Mouse (Mus musculus) embryonic stem cell, embryonic (primary cell): ENCODE measurements around the gene Zbtb32.

ENCODE experiments used
- CTCF ChIA-PET, 4 experiments: fragments of 300-600 bp in 2 of 4; fragments of 350-600 bp in 2 of 4; sonication (Branson Sonifier 250); formaldehyde crosslinking; loops; one replicate each; lab custom pipeline; 2022; ENCODE audit warnings: inconsistent platforms in 2 of 4; lab: Charles Lee
- POLR2A ChIA-PET, 4 experiments: fragments of 300-600 bp in 2 of 4; fragments of 350-600 bp in 2 of 4; sonication (Branson Sonifier 250); formaldehyde crosslinking; loops; one replicate each; lab custom pipeline; 2022; ENCODE audit warnings: antibody characterized with exemption in 4 of 4, inconsistent platforms in 1 of 4; lab: Charles Lee

Gene Zbtb32

DNA sequence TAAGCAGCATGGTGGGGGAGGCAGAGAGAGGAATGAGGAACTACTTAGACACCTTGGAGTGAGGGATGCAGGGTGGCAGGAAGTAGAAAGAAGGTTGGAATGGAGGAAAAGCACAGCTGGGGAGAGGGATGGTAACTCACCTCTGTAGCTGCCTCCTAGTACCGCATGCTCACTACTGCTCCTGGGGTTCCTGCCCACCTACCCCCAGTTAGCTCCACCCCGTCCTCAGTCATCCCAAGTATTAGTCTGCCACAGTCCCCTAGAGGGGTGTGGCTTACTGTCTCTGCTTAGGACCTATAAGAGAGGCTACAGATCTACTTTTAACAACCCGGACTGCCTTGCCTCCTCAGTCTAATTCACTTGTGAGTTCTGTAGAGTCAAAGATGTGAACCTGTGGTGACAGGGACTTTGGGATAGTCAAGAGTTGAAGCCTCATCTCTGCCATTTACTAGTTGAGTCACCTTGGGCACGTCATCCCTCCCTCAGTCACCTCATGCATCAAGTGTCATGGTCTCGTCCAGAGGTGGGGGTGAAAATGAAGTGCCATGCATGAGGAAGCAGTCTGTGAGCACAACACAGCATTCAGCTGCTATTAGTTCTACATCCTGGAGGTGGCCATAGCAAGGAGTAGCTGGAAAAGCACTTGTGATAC is 5.8 kb downstream of the Zbtb32 start:
- POLR2A ChIA-PET = interaction anchor here in 3 of 4 experiments (0.5 to 8.4 kb wide), 17 partner anchors 8 to 158 kb away, joined by 3 to 85 read pairs (median 6); partner anchors contain the start of genes Cox6b1 (in 2 of the 3), Haus5 (in 1 of the 3), Hspb6 (in 1 of the 3) and Proser3 (in 1 of the 3)
- CTCF ChIA-PET = interaction anchor here in 3 of 4 experiments (0.5 to 6.8 kb wide), 9 partner anchors 13 to 409 kb away, joined by 3 to 43 read pairs (median 5); partner anchors contain the start of gene Cox7a1 (in 1 of the 3)

- POLR2A ChIA-PET = interaction anchor here (0.8 to 8.4 kb wide), 19 partner anchors 8 to 311 kb away, joined by 3 to 85 read pairs (median 4); partner anchors contain the start of genes Cox6b1 (in 2 of the 4), Thap8 (in 1 of the 4), Upk1a (in 1 of the 4) and Wdr62 (in 1 of the 4)
- CTCF ChIA-PET = interaction anchor here in 3 of 4 experiments (1.0 to 6.8 kb wide), 9 partner anchors 11 to 407 kb away, joined by 3 to 43 read pairs (median 9); partner anchors contain the start of genes Cox7a1 (in 1 of the 3) and Upk1a (in 1 of the 3)
These were observed 7.1 kb downstream of the Zbtb32 start for GRCm38 (mm10) chr7:30591605-30591951.

DNA sequence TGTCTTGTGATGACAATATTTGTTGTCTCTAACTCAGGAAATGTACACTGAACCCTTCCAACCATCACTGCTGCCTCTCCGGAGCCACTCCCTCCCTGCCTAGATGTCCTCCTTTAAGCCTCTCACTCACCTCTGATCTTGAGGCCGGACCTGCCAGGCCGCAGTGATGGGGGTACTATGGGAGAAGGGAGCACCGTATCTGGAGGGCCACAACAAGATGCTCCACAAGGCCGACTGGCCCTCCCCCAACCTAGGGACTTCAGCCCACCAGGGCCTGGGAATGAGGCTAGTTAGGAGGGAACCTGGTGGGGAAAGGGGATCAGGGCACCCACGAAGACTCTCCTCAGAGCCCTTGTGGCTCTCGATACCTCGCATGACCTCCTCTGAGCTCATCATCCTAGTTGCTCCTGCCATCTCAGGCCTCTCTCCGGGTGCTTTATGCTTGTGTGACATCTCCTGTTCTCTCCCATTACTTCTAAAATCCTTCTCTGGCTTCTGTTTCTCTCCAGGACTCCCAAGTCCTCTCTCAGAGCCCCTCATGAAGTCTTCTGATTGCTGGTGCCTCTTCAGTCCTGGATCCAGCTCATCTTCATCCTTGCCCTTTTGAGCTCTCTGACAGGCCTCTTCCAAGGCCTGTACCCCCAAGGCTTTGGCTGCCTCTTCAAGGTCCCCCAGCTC is 7.6 kb downstream of the Zbtb32 start:
- CTCF ChIA-PET = interaction anchor here (0.5 to 6.8 kb wide), 9 partner anchors 12 to 349 kb away, joined by 3 to 43 read pairs (median 7); partner anchors contain the start of gene Upk1a (in 1 of the 4)
- POLR2A ChIA-PET = interaction anchor here in 3 of 4 experiments (0.8 to 8.4 kb wide), 15 partner anchors 9 to 311 kb away, joined by 3 to 85 read pairs (median 4); partner anchors contain the start of genes Thap8 (in 2 of the 3), Wdr62 (in 2 of the 3), Cox6b1 (in 1 of the 3) and Upk1a (in 1 of the 3)

DNA sequence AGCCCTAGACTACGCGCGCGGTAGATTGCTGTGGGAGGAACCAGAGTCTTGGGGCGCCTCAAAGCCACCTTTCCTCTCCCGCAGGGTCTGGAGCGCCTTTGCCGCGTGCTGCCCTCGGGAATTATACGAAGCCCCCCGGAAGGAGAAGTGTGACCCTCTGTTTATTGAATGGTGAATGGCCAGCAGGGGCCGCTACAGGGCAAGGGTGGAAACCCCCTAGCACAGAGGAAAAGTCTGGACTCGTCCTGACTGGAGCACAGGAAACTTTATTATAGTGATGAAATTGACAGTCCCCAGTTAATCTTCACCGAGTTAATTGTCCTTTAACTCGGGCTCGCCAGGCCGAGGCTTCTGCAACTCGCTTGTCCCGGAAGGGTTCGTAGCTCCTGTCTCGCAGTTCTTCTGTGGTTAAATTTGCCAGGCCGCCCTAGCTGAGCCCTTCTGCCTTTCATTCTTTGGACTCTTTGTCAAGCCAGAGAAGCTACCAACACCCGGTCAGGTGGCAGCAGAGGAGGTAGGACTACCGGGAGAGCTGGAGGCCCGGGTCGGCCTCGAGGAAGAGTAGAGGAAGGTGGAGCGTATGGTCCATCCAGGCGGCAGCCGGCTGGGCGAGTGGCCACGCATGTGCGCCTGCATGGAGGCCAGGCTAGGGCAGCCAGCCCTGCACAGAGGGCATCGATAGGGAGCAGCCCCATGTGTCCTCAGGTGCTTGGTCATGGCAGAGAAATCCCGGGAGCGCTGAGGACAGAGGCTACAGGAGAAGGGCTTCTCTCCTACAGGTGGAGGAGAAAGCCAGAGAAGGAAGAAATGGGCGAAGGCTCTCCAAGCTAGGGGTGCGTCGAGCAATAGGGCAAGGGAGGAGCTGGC is 9.0 kb downstream of the Zbtb32 start:
- ChIA-PET CTCF (interaction anchor here (0.5 to 6.8 kb wide), 22 partner anchors 9 to 508 kb away, joined by 3 to 43 read pairs (median 3); partner anchors contain the start of genes Zbtb32 (in 2 of the 4) and Upk1a (in 1 of the 4)), POLR2A (interaction anchor here (0.6 to 12.5 kb wide), 36 partner anchors 8 to 367 kb away, joined by 3 to 149 read pairs (median 5); partner anchors contain the start of genes Wdr62 (in 3 of the 4), Zbtb32 (in 3 of the 4), Cox6b1 (in 2 of the 4) and Gm49396 (in 2 of the 4))

- CTCF ChIA-PET = interaction anchor here (0.6 to 6.8 kb wide), 17 partner anchors 9 to 509 kb away, joined by 3 to 43 read pairs (median 5); partner anchors contain the start of genes Zbtb32 (in 2 of the 4) and Upk1a (in 1 of the 4)
- POLR2A ChIA-PET = interaction anchor here (0.5 to 12.5 kb wide), 40 partner anchors 9 to 368 kb away, joined by 3 to 149 read pairs (median 5); partner anchors contain the start of genes Wdr62 (in 3 of the 4), Zbtb32 (in 3 of the 4), Cox6b1 (in 2 of the 4) and Gm49396 (in 2 of the 4)
These were observed 9.9 kb downstream of the Zbtb32 start, which contains the start of gene Kmt2b for GRCm38 (mm10) chr7:30588676-30589434. TSS of gene Kmt2b (minus strand) at chr7:30588726.

DNA sequence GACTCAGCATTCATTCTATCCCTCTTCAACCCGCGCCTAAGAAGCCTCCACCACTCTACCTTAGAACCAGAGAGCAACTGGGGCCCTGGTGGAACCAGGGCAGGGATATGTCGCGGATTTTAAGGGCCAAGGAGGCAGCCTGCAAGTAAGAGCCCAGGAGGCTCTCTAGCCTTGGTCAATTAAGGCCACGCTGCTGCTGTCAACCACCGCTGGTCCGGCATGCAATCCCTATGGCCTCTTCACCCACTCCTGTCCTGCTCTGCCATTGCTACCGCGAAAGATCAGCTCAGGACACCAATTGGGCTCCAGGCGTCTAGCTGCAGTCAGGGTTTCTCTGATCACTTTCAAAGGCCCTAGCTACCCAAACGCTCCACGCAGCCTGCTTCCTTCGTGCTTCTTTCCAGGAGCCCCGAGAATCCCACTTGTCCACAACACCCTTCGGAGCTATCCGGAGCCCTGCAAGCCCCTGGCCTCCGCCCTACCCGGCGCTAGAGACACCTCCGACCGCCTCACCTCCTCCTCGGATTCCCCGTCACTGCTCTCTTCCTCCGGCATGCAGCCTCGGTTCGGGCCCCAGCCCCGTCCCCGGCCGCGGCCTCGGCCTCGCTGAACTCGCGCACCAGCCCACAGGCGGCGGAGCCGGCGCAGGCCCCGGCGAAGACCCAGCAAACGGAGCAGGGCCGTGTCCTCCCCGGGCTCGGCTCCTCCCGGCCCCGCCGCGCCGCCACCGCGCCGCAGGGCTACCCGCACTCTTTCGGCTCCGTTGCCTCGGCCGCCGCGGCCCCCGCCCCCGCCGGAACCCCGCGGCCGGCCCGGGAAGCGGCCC is 10.7 kb downstream of the Zbtb32 start:
- ChIA-PET CTCF (interaction anchor here (0.6 to 6.8 kb wide), 12 partner anchors 10 to 251 kb away, joined by 3 to 43 read pairs (median 5); partner anchors contain the start of gene Zbtb32 (in 2 of the 4)), POLR2A (interaction anchor here (0.5 to 12.5 kb wide), 41 partner anchors 9 to 1910 kb away, joined by 3 to 149 read pairs (median 5); partner anchors contain the start of genes Cox6b1 (in 3 of the 4), Zbtb32 (in 3 of the 4), Gm49396 (in 2 of the 4) and Haus5 (in 2 of the 4))

DNA sequence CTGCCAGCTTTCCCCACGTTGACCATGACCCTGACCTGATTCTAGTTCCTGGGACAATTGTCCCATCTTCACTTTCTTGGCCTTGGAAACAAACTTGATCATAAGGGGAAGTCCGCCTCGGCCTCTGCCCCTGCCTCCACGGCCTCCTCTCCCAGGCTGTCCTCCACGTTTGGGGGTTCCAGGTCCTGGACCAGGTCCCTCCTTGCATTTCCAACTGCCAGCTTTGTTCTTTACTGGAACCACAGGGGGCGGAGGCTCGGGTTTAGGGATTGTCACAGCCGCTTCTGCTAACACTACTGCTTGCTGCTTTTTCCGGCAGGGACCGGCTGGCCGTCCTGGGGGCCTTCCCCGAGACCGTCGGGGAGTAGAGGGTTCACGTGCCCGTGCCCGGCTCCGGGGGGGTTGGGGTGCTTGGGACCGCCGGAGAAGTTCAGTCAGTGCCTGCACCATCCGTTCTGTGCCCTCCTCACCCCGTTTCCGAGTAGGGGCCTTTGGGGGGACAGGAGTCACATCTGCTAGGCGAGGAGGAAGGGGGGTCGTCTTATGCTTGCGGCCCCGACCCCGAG is 12.2 kb downstream of the Zbtb32 start:
- ChIA-PET CTCF (interaction anchor here in 2 of 4 experiments (0.6 to 0.7 kb wide), 2 partner anchors 18 to 22 kb away, joined by 3 to 4 read pairs; no protein-coding TSS in a partner anchor), POLR2A (interaction anchor here in 2 of 4 experiments (0.7 to 12.5 kb wide), 15 partner anchors 8 to 39 kb away, joined by 3 to 149 read pairs (median 4); partner anchors contain the start of genes Cox6b1 (in 1 of the 2), Gm49396 (in 1 of the 2), Hspb6 (in 1 of the 2) and Proser3 (in 1 of the 2))

GRCm38 (mm10) chr7:30585170-30585569 is 13.5 kb downstream of the Zbtb32 start:
- CTCF ChIA-PET = interaction anchor here in 2 of 4 experiments (1.0 to 1.1 kb wide), 2 partner anchors 22 to 28 kb away, joined by 3 to 6 read pairs; partner anchors contain the start of genes Gm49396 (in 1 of the 2), Psenen (in 1 of the 2) and U2af1l4 (in 1 of the 2)

GRCm38 (mm10) chr7:30584339-30584738 is 14.4 kb downstream of the Zbtb32 start:
- CTCF ChIA-PET = interaction anchor here in 1 of 4 experiments (1.0 kb wide), 1 partner anchor 29 kb away, joined by 3 read pairs; no protein-coding TSS in a partner anchor

More at GRCm38 (mm10) chr7:30585170-30585569, 13.5 kb downstream of the Zbtb32 start:
- POLR2A ChIA-PET = interaction anchor here in 3 of 4 experiments (0.6 to 12.5 kb wide), 16 partner anchors 9 to 1430 kb away, joined by 3 to 149 read pairs (median 4); partner anchors contain the start of genes Gm49396 (in 2 of the 3), Psenen (in 2 of the 3) and U2af1l4 (in 2 of the 3)

DNA sequence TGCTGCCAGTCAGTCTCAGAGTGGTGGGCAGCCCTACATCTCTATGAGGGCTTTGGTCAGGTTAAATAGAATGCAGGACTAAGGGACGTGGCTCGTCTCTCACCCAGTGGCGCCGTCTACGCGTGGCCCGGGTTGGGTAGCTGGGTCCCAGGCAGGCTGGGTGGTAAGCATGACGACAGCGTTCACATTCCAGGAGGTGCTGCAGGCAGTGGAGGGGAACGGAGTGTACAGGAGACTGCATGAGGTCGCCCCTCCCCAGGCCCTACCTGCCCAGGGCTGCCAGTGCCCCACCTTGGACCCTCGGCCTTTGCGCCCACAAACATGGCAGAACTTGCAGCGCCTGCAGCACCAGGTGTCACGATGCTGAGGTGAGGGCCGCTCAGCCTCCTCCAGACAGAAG is 17.2 kb downstream of the Zbtb32 start:
- POLR2A ChIA-PET = interaction anchor here in 3 of 4 experiments (0.8 to 12.5 kb wide), 10 partner anchors 9 to 179 kb away, joined by 3 to 149 read pairs (median 5); partner anchors contain the start of genes Hspb6 (in 2 of the 3) and Proser3 (in 2 of the 3)

More at GRCm38 (mm10) chr7:30584339-30584738, 14.4 kb downstream of the Zbtb32 start:
- POLR2A ChIA-PET = interaction anchor here in 3 of 4 experiments (0.6 to 12.5 kb wide), 10 partner anchors 8 to 51 kb away, joined by 3 to 149 read pairs (median 6); partner anchors contain the start of genes Gm49396 (in 1 of the 3), Psenen (in 1 of the 3) and U2af1l4 (in 1 of the 3)

DNA sequence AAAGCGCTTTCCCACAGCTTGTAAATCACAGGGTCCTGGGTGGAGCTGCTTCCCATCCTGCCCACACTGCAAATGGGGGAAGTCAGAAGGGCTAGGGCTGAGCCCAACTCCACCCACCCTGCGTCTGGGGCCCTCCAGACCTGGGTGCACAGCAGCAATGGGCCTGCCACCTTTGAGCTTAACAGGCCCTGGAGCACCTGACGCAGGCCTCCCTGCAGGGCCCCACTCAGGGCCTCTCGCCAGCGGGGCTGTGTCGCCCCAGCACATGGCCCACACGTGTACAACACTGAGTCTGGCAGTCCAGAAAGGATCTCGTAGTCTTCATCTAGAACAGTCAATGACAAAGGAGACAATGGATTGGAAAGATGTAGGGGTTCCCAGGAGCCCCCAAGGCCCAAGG is 18.8 kb downstream of the Zbtb32 start:
- CTCF ChIA-PET = interaction anchor here in 1 of 4 experiments (1.3 kb wide), 1 partner anchor 28 kb away, joined by 3 read pairs; no protein-coding TSS in a partner anchor
- POLR2A ChIA-PET = interaction anchor here in 3 of 4 experiments (0.8 to 12.5 kb wide), 9 partner anchors 7 to 29 kb away, joined by 3 to 149 read pairs (median 5); partner anchors contain the start of genes Gm49396 (in 1 of the 3), Psenen (in 1 of the 3) and U2af1l4 (in 1 of the 3)

More for the DNA sequence above, 17.2 kb downstream of the Zbtb32 start:
- CTCF ChIA-PET = interaction anchor here in 1 of 4 experiments (0.6 kb wide), 1 partner anchor 1640 kb away, joined by 3 read pairs; no protein-coding TSS in a partner anchor

GRCm38 (mm10) chr7:30572969-30573368 is 25.7 kb downstream of the Zbtb32 start:
- POLR2A ChIA-PET = interaction anchor here in 3 of 4 experiments (0.6 to 11.1 kb wide), 17 partner anchors 8 to 292 kb away, joined by 3 to 149 read pairs (median 4); partner anchors contain the start of genes Gm49396 (in 2 of the 3), Kmt2b (in 2 of the 3), Psenen (in 2 of the 3) and U2af1l4 (in 2 of the 3)
- CTCF ChIA-PET = interaction anchor here in 1 of 4 experiments (1.7 kb wide), 1 partner anchor 16 kb away, joined by 5 read pairs; the partner anchor contains the start of gene Kmt2b

- POLR2A ChIA-PET = interaction anchor here in 3 of 4 experiments (0.6 to 11.1 kb wide), 19 partner anchors 9 to 292 kb away, joined by 3 to 149 read pairs (median 4); partner anchors contain the start of genes Gm49396 (in 2 of the 3), Kmt2b (in 2 of the 3), Proser3 (in 2 of the 3) and Psenen (in 2 of the 3)
- CTCF ChIA-PET = interaction anchor here in 1 of 4 experiments (1.7 kb wide), 1 partner anchor 16 kb away, joined by 5 read pairs; the partner anchor contains the start of gene Kmt2b
These were observed 26.3 kb downstream of the Zbtb32 start for GRCm38 (mm10) chr7:30572389-30572788.
